Comparison of ENCODE assay signal across 17 mouse cellular contexts in the genomic region with DNA sequence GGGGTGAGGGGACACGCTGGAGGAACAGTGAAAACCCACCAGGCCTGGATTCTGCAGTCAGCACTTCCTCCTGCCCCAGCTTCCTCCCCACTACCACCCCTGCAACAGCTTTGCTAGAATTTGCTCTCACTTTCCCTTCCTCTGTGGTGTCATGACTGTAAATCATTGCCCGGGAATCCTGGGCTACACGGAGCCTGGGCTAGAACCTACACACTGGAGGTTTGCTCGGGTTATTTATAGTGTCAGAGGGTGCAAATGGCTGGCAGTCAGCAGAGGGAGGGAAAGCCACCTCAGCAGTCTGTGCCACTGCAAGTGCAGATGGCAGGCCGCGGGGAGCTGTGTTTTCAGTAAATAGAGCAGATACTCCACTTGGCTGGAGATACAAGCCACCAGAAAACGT. TPM values are rescaled to one million over a fixed set of nuclear protein-coding genes. Genes with fewer than 3 reads are reported as not detected.
A peak's percentile ranks its signal among the peaks of the same experiment; 100 is the strongest.
DNase-seq lines count a peak whose midpoint lies in the region; ATAC-seq and TF ChIP-seq lines count a peak whose summit lies in the region.
"Had no signal": no experiment of that assay in that cellular context is flagged by ENCODE, and none has a peak within 500 bp of the region (broad histone marks: within the 10 kb centered on the region; RNA-seq: fewer than 3 reads in every experiment).

No protein-coding gene starts in this region.

- H3K27ac ChIP-seq in cerebellum, adult 2 months (ENCODE audit: insufficient read depth, low read length), result peak overlapping the region; percentile 65
- no peak overlapping the region for H3K27ac ChIP-seq in forebrain, embryonic 12.5 days
- H3K27ac ChIP-seq: embryonic facial prominence, embryonic 10.5 days; heart, embryonic 15.5 days; hindbrain, embryonic 15.5 days; limb, embryonic 13.5 days; neural tube, embryonic 12.5 days; stomach, embryonic 15.5 days had no signal

- peak; percentile 85 for ATAC-seq in common myeloid progenitor, adult 5-6 weeks (replicated peaks; ENCODE audit: low read depth, poor library complexity, severe bottlenecking)
- ATAC-seq in forebrain, embryonic 12.5 days (ENCODE audit: low FRiP score), result no peak

- H3K4me3 ChIP-seq in cerebellum, adult 2 months (replicated peaks; ENCODE audit: insufficient read depth, low read depth, low read length), result no peak overlapping the region
- H3K4me3 ChIP-seq in forebrain, embryonic 12.5 days (replicated peaks), result no peak overlapping the region
- H3K4me3 ChIP-seq: embryonic facial prominence, embryonic 10.5 days; heart, embryonic 15.5 days; hindbrain, embryonic 15.5 days; limb, embryonic 13.5 days; neural tube, embryonic 12.5 days; stomach, embryonic 15.5 days had no signal

- no peaks in the 10 kb centered on the region for H3K27me3 ChIP-seq in cerebellum, adult 2 months (ENCODE audit: control insufficient read depth, insufficient read depth, low read length)
- H3K27me3 ChIP-seq in forebrain, embryonic 12.5 days, result no peaks in the 10 kb centered on the region
- H3K27me3 ChIP-seq: heart, embryonic 15.5 days; hindbrain, embryonic 15.5 days; limb, embryonic 13.5 days; neural tube, embryonic 12.5 days; stomach, embryonic 15.5 days had no signal

- H3K9me3 ChIP-seq in forebrain, embryonic 12.5 days, result no peaks in the 10 kb centered on the region
- H3K9me3 ChIP-seq: embryonic facial prominence, embryonic 10.5 days; heart, embryonic 15.5 days; hindbrain, embryonic 15.5 days; limb, embryonic 13.5 days; neural tube, embryonic 12.5 days; stomach, embryonic 15.5 days had no signal

- TF ChIP-seq CTCF in cerebellum, adult 2 months (IDR thresholded peaks at IDR 0.05; ENCODE audit: borderline replicate concordance, insufficient read depth, low read depth, low read length), result no peak

- peaks cover 9% of the 10 kb centered on the region; the same call in 1 of the 2 replicates for H3K4me1 ChIP-seq in cerebellum, adult 2 months (ENCODE audit: control insufficient read depth, insufficient read depth, low read length)
- H3K4me1 ChIP-seq in forebrain, embryonic 12.5 days, result no peaks in the 10 kb centered on the region
- H3K4me1 ChIP-seq: embryonic facial prominence, embryonic 10.5 days; hindbrain, embryonic 15.5 days; neural tube, embryonic 12.5 days; stomach, embryonic 15.5 days had no signal

- H3K36me3 ChIP-seq in forebrain, embryonic 12.5 days (replicated peaks), result no peaks in the 10 kb centered on the region
- H3K36me3 ChIP-seq: embryonic facial prominence, embryonic 10.5 days; heart, embryonic 15.5 days; hindbrain, embryonic 15.5 days; limb, embryonic 13.5 days; neural tube, embryonic 12.5 days; stomach, embryonic 15.5 days had no signal

- peak; percentile 22 to 27 for DNase-seq in left cerebral cortex, postnatal 14 days (ENCODE audit: low spot score in 2 of 2)
- DNase-seq in left cerebral cortex, postnatal 10 days (ENCODE audit: extremely low spot score in 1 of 2, low spot score in 2 of 2), result no peak
- peak; percentile 84 to 91 for DNase-seq in cerebellum, adult 2 months
- peak; percentile 24 for DNase-seq in right cerebral cortex, postnatal 25 days
- no peak for DNase-seq in ovary, postnatal 10 days (ENCODE audit: low spot score)
- DNase-seq: gastrocnemius, postnatal 14 days; kidney, adult 9 months; midbrain, embryonic 14.5 days; thymus, postnatal 36 days had no signal

- H3K9ac ChIP-seq in forebrain, embryonic 12.5 days, result no peak overlapping the region
- H3K9ac ChIP-seq: heart, embryonic 15.5 days; hindbrain, embryonic 15.5 days; limb, embryonic 13.5 days; neural tube, embryonic 12.5 days; stomach, embryonic 15.5 days had no signal

- intact Hi-C loops in left cerebral cortex, postnatal 14 days (cut with DNase I), result loop anchor here (5.0 kb wide), 1 partner anchor 411 kb away; no protein-coding TSS in a partner anchor
- intact Hi-C loops in left cerebral cortex, postnatal 10 days (cut with DNase I), result no loop called here

- no peak overlapping the region for H3K4me2 ChIP-seq in forebrain, embryonic 12.5 days
- H3K4me2 ChIP-seq: heart, embryonic 15.5 days; hindbrain, embryonic 15.5 days; limb, embryonic 13.5 days; neural tube, embryonic 12.5 days; stomach, embryonic 15.5 days had no signal

- WGBS in cerebellum, adult 2 months, result 21% methylated on average over 7 of the region's 7 CpGs
- 78% methylated on average over 7 of the region's 7 CpGs for WGBS in forebrain, embryonic 12.5 days

- no peak for TF ChIP-seq POLR2A in cerebellum, adult 2 months (IDR thresholded peaks at IDR 0.05; ENCODE audit: borderline replicate concordance, insufficient read depth, low read length)

RNA-seq across cellular contexts. Expression of gene Lgi2, which starts 37.7 kb away (rescaled TPM):
- 10 to 100 TPM; 48.9 to 57.3 TPM for total RNA-seq in left cerebral cortex, postnatal 14 days (2021)
- 10 to 100 TPM; 61.1 to 65.1 TPM for total RNA-seq in left cerebral cortex, postnatal 10 days (2021)
- polyA plus RNA-seq in cerebellum, adult 2 months (2012; rRNA removed), result 47.0 and 52.0 TPM in 2 replicates
- total RNA-seq in common myeloid progenitor, adult 5-6 weeks (2017), result not detected in 2 replicates
- 1.3 and 1.4 TPM in 2 replicates for polyA plus RNA-seq in forebrain, embryonic 12.5 days (2016; fragmentation: Nextera tagmentation; extraction: Ambion mirVana)

RNA-seq across cellular contexts. Expression of gene Ccdc149, which starts 57.2 kb away (rescaled TPM):
- total RNA-seq in left cerebral cortex, postnatal 14 days (2021), result 10 to 100 TPM; 38.9 to 43.3 TPM
- 10 to 100 TPM; 33.1 to 35.6 TPM for total RNA-seq in left cerebral cortex, postnatal 10 days (2021)
- 29.0 and 30.4 TPM in 2 replicates for polyA plus RNA-seq in cerebellum, adult 2 months (2012; rRNA removed)
- total RNA-seq in common myeloid progenitor, adult 5-6 weeks (2017), result 1.1 TPM in 1 of 2 replicates, not detected in the other
- polyA plus RNA-seq in forebrain, embryonic 12.5 days (2016; fragmentation: Nextera tagmentation; extraction: Ambion mirVana), result 5.5 and 5.9 TPM in 2 replicates

Comparison
In these comparisons a context has a peak if more than half of its experiments do, and no peak if none do; other contexts are left out.
1. DNase-seq: peak in left cerebral cortex, postnatal 14 days (2 of 2), cerebellum, adult 2 months (2 of 2) and right cerebral cortex, postnatal 25 days (single experiment); none in left cerebral cortex, postnatal 10 days (0 of 2) and ovary, postnatal 10 days (single experiment).
2. RNA of gene Lgi2, which starts 37.7 kb away (total RNA-seq): 61.1 to 65.1 TPM in left cerebral cortex, postnatal 10 days and 48.9 to 57.3 TPM in left cerebral cortex, postnatal 14 days; not detected in common myeloid progenitor, adult 5-6 weeks; every median in the first group is over 10 times any median in the second.
3. RNA of gene Ccdc149, which starts 57.2 kb away (total RNA-seq): 38.9 to 43.3 TPM in left cerebral cortex, postnatal 14 days and 33.1 to 35.6 TPM in left cerebral cortex, postnatal 10 days; 1.1 TPM in common myeloid progenitor, adult 5-6 weeks; every median in the first group is over 10 times any median in the second.